Mouse (Mus musculus) G1E (cell line): Measurements from ENCODE around the gene Kif1a. TPM values are rescaled to one million over a fixed set of nuclear protein-coding genes. Genes with fewer than 3 reads are reported as not detected.
A peak's percentile ranks its signal among the peaks of the same experiment; 100 is the strongest.

Experiments used
- ATAC-seq: 2 replicates; pipeline ENCODE4 v1.8.0; 2016; ENCODE audit warnings: mild to moderate bottlenecking; ENCODE audit not compliant: insufficient number of reproducible peaks, poor library complexity, low FRiP score, severe bottlenecking; ENCODE audit errors: extremely low read depth
- DNase-seq: peaks from one replicate; pipeline ENCODE4 v3.0.0; 2012; ENCODE audit warnings: low spot score
- H3K27me3 ChIP-seq: 2 replicates; pipeline ENCODE4 v1.6.1; 2012; ENCODE audit warnings: mild to moderate bottlenecking, low read length, inconsistent platforms; ENCODE audit not compliant: insufficient read depth
- H3K36me3 ChIP-seq: replicated peaks from 2 replicates; pipeline ENCODE3; 2012; ENCODE audit warnings: mild to moderate bottlenecking, inconsistent platforms
- H3K4me1 ChIP-seq: 2 replicates; pipeline ENCODE4 v1.6.1; 2012; ENCODE audit warnings: low read depth, low read length, inconsistent platforms, mixed read lengths; ENCODE audit not compliant: insufficient read depth
- H3K4me3 ChIP-seq: 2 replicates; pipeline ENCODE4 v1.5.1; 2012; ENCODE audit warnings: low read depth, mild to moderate bottlenecking, inconsistent platforms, low read length, moderate library complexity, mixed read lengths
- H3K9me3 ChIP-seq: replicated peaks from 2 replicates; pipeline ENCODE4 v1.6.1; 2012; ENCODE audit warnings: inconsistent platforms
- CTCF ChIP-seq: IDR thresholded peaks from 2 replicates; pipeline ENCODE4 v1.5.1; 2012; ENCODE audit warnings: low read depth, low read length, inconsistent platforms, mixed read lengths
- GATA1 ChIP-seq: IDR thresholded peaks from 2 replicates; pipeline ENCODE4 v1.6.1; 2012; ENCODE audit warnings: borderline replicate concordance, low read length, inconsistent platforms, mixed read lengths
- GATA2 ChIP-seq: IDR thresholded peaks from 2 replicates; pipeline ENCODE4 v1.6.1; 2012; ENCODE audit warnings: low read depth, low read length, inconsistent platforms, borderline replicate concordance
- POLR2AphosphoS5 ChIP-seq: IDR thresholded peaks from 2 replicates; pipeline ENCODE4 v1.6.1; 2012; ENCODE audit warnings: low read depth, low read length, inconsistent platforms; ENCODE audit not compliant: insufficient replicate concordance
- TAL1 ChIP-seq: conservative IDR thresholded peaks from 2 replicates; pipeline ENCODE4 v1.6.1; 2012; ENCODE audit warnings: low read depth, low read length, inconsistent platforms, mixed read lengths
- polyA plus RNA-seq: library from polyadenylated mRNA; stranded (reverse); fragments of >175 nt; gene quantifications from 2 replicates; pipeline ENCODE4 v1.2.3, GENCODE M21; 2012
- total RNA-seq, 2 experiments: library from RNA; stranded (forward) in 1 of 2; stranded (reverse) in 1 of 2; fragments of 200-1000 nt in 1 of 2; fragments of >200 nt in 1 of 2; fragmentation: Nextera tagmentation in 1 of 2; gene quantifications; 2 replicates each; pipeline ENCODE4 v1.2.3; 2014 to 2017

Gene Kif1a
- total and polyA plus RNA-seq, 3 experiments: under 0.01 to 0.05 TPM; not detected in 1

DNA sequence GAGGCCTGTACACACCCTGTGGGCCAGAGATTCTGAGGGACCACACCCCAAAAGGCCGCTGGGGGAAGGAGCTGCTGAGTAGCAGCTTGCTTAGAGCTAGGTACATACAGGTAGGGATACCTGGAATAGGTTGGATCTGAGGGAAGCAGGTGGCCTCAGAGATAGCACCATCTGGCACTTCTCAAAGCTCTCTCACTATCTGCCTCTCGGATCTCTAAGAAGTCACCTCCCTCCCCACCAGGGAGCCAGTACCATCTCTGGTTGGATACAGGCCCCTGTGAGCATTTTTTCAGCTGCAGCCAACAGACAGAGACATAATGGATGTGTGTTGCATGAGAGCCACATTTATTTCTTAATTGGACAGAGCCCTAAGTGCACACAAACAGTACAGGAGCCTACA lies 86.6 kb downstream of the Kif1a start:
- peaks cover 3% of the 10 kb centered on the region for H3K4me1 ChIP-seq
- no peak overlapping the region for H3K4me3 ChIP-seq
- ATAC-seq (no peak), DNase-seq (no peak)
- H3K27me3 ChIP-seq: peaks cover 7% of the 10 kb centered on the region; the same call in 1 of the 2 replicates
- H3K9me3 ChIP-seq: no peaks in the 10 kb centered on the region
- no peaks in the 10 kb centered on the region for H3K36me3 ChIP-seq
- TF ChIP-seq TAL1: no peak

DNA sequence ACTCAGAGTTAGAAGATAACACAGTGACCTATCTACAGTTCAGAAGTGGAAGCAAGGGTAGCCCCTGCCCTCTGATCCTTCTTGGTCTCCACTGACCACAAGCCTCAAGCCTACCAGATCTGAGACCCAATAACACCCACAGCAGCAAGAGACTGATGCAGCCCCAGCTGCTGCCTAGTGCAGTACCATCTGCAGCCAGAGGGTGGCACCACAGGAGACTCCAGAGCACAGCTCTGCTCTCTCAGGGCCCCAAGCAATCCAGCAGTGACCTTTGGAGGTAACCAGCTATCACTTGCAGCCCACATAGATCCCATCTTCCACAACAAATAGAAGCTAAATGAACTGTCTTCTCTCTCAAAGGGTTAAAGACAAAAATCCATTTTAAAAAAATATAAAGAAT lies 87.3 kb downstream of the Kif1a start:
- DNase-seq (peak; percentile 51), ATAC-seq (peak; percentile 37; the same call in 1 of the 2 replicates)
- TF ChIP-seq CTCF (peak; percentile 99), GATA1 (no peak)
- H3K27me3 ChIP-seq: peaks cover 7% of the 10 kb centered on the region; the same call in 1 of the 2 replicates
- no peak overlapping the region for H3K4me3 ChIP-seq
- H3K9me3 ChIP-seq: no peaks in the 10 kb centered on the region
- H3K4me1 ChIP-seq: peaks cover 3% of the 10 kb centered on the region
- H3K36me3 ChIP-seq: no peaks in the 10 kb centered on the region

DNA sequence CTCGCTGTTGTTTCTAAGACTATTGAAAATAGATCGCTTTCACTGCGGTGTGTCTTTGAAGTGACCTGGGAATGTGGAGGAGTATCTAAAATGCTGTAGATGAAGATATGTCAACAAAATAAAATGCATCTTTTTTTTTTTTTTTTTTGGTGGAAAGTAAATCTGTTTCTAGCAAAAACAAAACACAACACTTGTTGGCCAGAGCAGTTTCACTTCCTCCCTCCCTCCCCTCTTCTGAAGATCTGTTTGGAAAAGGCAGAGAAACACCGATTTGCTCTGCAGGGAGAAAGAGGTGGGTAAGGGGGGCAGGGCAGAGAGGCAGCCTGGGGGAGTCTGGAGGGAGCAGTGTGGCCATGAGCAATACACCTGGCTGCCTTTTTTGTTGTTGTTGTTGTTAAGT lies 88.4 kb downstream of the Kif1a start:
- no peaks in the 10 kb centered on the region for H3K36me3 ChIP-seq
- H3K4me3 ChIP-seq: no peak overlapping the region
- no peak for ATAC-seq
- peaks cover 3% of the 10 kb centered on the region for H3K4me1 ChIP-seq
- peaks cover 7% of the 10 kb centered on the region; the same call in 1 of the 2 replicates for H3K27me3 ChIP-seq
- TF ChIP-seq GATA2 (no peak), GATA1 (no peak), CTCF (no peak), POLR2AphosphoS5 (no peak), TAL1 (no peak)
- DNase-seq: no peak
- H3K9me3 ChIP-seq: no peaks in the 10 kb centered on the region

DNA sequence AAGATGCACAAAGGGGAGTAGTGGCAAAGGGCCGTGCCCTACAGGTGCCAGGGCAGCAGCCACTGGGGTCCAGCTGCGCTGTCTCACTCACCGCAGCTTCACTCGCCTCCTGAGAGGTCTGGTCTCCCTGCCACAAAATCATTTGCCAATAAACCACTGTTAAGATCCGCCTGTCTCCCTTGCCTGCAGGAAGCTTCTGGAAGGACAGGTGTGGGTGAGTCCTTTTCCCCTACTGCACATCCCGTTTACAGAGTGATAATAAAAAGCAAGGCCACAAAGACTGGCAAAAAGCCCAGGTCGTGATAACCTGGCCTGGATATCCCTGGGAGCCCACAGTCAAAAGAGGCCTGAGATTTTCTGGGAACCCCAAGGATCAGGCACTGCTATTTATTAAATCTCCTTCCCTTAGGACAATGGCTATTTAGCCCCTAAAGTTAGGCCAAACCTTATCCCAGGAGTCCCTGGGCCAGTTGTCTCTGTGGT lies 89.6 kb downstream of the Kif1a start:
- Histone ChIP-seq H3K36me3 (no peaks in the 10 kb centered on the region), H3K4me1 (peaks cover 3% of the 10 kb centered on the region), H3K27me3 (peaks cover 6% of the 10 kb centered on the region; the same call in 1 of the 2 replicates), H3K4me3 (no peak overlapping the region), H3K9me3 (no peaks in the 10 kb centered on the region)
- DNase-seq (no peak), ATAC-seq (no peak)
- TF ChIP-seq TAL1 (no peak), GATA2 (no peak), GATA1 (no peak), CTCF (no peak), POLR2AphosphoS5 (no peak)

DNA sequence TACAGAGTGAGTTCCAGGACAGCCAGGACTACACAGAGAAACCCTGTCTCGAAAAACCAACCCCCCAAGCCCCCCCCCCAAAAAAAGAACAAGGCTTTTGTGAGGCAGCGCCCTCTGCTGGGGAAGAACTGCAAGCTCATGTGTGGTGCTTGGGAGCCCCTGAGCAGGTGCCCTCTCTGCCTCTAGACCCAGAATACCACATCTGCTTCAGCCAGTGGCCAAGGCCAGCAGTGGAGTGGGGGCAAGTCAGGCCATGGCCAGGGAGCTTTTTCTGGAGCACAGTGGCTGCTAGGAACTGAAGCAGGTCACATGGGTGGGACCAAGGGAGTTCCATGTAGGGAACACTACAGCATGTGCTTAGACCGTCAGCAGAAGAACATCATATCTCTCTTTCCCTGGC lies 91.0 kb downstream of the Kif1a start:
- DNase-seq (peak; percentile 40), ATAC-seq (no peak)
- Histone ChIP-seq H3K9me3 (no peaks in the 10 kb centered on the region), H3K27me3 (peaks cover 11% of the 10 kb centered on the region; the same call in 1 of the 2 replicates), H3K36me3 (no peaks in the 10 kb centered on the region), H3K4me3 (no peak overlapping the region), H3K4me1 (peaks cover 3% of the 10 kb centered on the region)
- TF ChIP-seq CTCF (0 out of 2 replicates have a peak, but pooled peaks have one; percentile 29), TAL1 (no peak)

DNA sequence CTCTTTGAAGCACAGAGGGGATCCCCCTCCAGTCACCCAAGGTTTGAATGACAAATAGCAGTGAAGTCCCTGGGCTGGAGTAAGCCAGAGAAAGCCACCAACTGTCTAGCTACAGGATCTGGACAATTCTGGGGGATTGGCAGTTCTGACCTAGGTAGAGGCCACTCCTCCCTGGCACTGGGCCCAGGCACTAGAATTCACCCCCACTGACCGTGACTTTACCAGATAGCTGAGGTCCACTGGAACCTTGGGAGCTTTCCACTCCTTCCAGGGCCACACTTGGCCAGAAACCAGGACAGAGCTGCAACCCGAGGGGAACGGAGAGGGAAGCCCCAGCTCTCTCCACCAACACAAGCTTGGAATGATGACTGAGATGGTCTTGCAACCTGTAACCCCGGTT lies 92.6 kb downstream of the Kif1a start:
- DNase-seq (no peak), ATAC-seq (no peak)
- Histone ChIP-seq H3K36me3 (no peaks in the 10 kb centered on the region), H3K27me3 (peaks cover 11% of the 10 kb centered on the region; the same call in 1 of the 2 replicates), H3K4me1 (peaks cover 3% of the 10 kb centered on the region), H3K9me3 (no peaks in the 10 kb centered on the region), H3K4me3 (no peak overlapping the region)
- TF ChIP-seq POLR2AphosphoS5 (no peak), GATA1 (no peak), TAL1 (no peak), CTCF (no peak), GATA2 (no peak)

DNA sequence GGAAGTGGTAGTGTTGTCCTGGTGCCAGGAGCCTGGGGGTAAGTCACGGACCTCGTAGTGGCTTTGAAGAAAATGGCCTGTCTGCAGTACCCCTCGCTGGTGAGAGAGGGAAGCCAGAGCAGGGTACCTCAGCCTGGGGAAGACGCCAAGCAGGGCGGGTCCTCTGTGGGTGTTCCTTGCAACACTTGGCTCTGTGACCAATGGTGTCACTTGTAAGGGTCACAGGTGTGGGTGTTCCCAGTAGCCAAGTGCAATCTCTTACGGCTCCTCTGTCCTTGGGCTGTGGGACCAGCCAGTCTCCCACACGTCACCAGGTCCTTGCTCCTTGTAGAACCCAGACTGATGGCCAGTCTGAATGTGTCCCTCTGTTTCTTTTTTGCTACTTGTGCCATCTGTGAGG lies 95.7 kb downstream of the Kif1a start, which contains the start of gene Aqp12:
TSS of gene Aqp12 (plus strand) at position 274 of the 400 bp plus-strand sequence.
- no peak for DNase-seq
- Histone ChIP-seq H3K9me3 (no peaks in the 10 kb centered on the region), H3K27me3 (peaks cover 7% of the 10 kb centered on the region; the same call in 1 of the 2 replicates), H3K4me1 (no peaks in the 10 kb centered on the region), H3K4me3 (no peak within 1 kb of the TSS), H3K36me3 (no peaks in the 10 kb centered on the region)
- ATAC-seq: no peak
- TF ChIP-seq POLR2AphosphoS5: no peak
- TF ChIP-seq TAL1: no peak
- TF ChIP-seq CTCF: no peak
- no peak for TF ChIP-seq GATA2
- no peak for TF ChIP-seq GATA1
